Mouse (Mus musculus): ENCODE data around the gene Gtpbp4. TPM values are rescaled to one million over a fixed set of nuclear protein-coding genes. Genes with fewer than 3 reads are reported as not detected.
"Not testable (repeated sequence)": the region's sequence is repeated elsewhere in the genome, so short reads cannot be mapped to it uniquely, and the experiment has no call there.

The Gtpbp4 gene
- polyA plus RNA-seq, 1 experiment from 2014 or later = 61.7 TPM

- not testable (repeated sequence) for H3K9me3 ChIP-seq (ENCODE audit: control insufficient read depth, low read length); H3K4me1 ChIP-seq (replicated peaks; ENCODE audit: control insufficient read depth, insufficient read depth, low read length); ATAC-seq (ENCODE audit: low read depth); H3K36me3 ChIP-seq (ENCODE audit: control insufficient read depth, insufficient read depth, low read length); H3K27me3 ChIP-seq (ENCODE audit: control insufficient read depth, insufficient read depth, low read depth, low read length); H3K9ac ChIP-seq (ENCODE audit: low read length); H3K27ac ChIP-seq (ENCODE audit: low read length); H3K4me2 ChIP-seq (ENCODE audit: low read depth, low read length); H3K4me3 ChIP-seq (ENCODE audit: low read length)
- 29% methylated on average over 1 of the region's 5 CpGs for WGBS
Measured at GRCm38 (mm10) chr13:8959058-8959457, 36.8 kb downstream of the Gtpbp4 start.

GRCm38 (mm10) chr13:8956873-8957272, 39.0 kb downstream of the Gtpbp4 start:
- H3K36me3 ChIP-seq (ENCODE audit: control insufficient read depth, insufficient read depth, low read length); H3K4me1 ChIP-seq (replicated peaks; ENCODE audit: control insufficient read depth, insufficient read depth, low read length); H3K9ac ChIP-seq (ENCODE audit: low read length); H3K4me3 ChIP-seq (ENCODE audit: low read length); H3K27ac ChIP-seq (ENCODE audit: low read length); ATAC-seq (ENCODE audit: low read depth); H3K4me2 ChIP-seq (ENCODE audit: low read depth, low read length); H3K27me3 ChIP-seq (ENCODE audit: control insufficient read depth, insufficient read depth, low read depth, low read length); H3K9me3 ChIP-seq (ENCODE audit: control insufficient read depth, low read length): not testable (repeated sequence)
- WGBS = no CpG with 5 or more reads among the region's 5 CpGs

- not testable (repeated sequence) for H3K4me3 ChIP-seq (ENCODE audit: low read length); H3K4me2 ChIP-seq (ENCODE audit: low read depth, low read length); H3K9me3 ChIP-seq (ENCODE audit: control insufficient read depth, low read length); H3K9ac ChIP-seq (ENCODE audit: low read length); H3K36me3 ChIP-seq (ENCODE audit: control insufficient read depth, insufficient read depth, low read length); ATAC-seq (ENCODE audit: low read depth); H3K27me3 ChIP-seq (ENCODE audit: control insufficient read depth, insufficient read depth, low read depth, low read length); H3K27ac ChIP-seq (ENCODE audit: low read length); H3K4me1 ChIP-seq (replicated peaks; ENCODE audit: control insufficient read depth, insufficient read depth, low read length)
- WGBS = 90% methylated on average over 2 of the region's 2 CpGs
Measured at GRCm38 (mm10) chr13:8955127-8955526, 40.8 kb downstream of the Gtpbp4 start.

- not testable (repeated sequence) for H3K4me2 ChIP-seq (ENCODE audit: low read depth, low read length); H3K36me3 ChIP-seq (ENCODE audit: control insufficient read depth, insufficient read depth, low read length); H3K4me3 ChIP-seq (ENCODE audit: low read length); H3K4me1 ChIP-seq (replicated peaks; ENCODE audit: control insufficient read depth, insufficient read depth, low read length); H3K9me3 ChIP-seq (ENCODE audit: control insufficient read depth, low read length); ATAC-seq (ENCODE audit: low read depth); H3K27ac ChIP-seq (ENCODE audit: low read length); H3K27me3 ChIP-seq (ENCODE audit: control insufficient read depth, insufficient read depth, low read depth, low read length); H3K9ac ChIP-seq (ENCODE audit: low read length)
Measured at GRCm38 (mm10) chr13:8952563-8952962, 43.3 kb downstream of the Gtpbp4 start, which contains the start of gene Idi2. Gene Idi2 (plus strand): TSS chr13:8952863.

GRCm38 (mm10) chr13:8948131-8948530, 47.8 kb downstream of the Gtpbp4 start, which contains the start of gene Gm9745:
Gene Gm9745 (minus strand): TSS chr13:8948231.
- H3K36me3 ChIP-seq (ENCODE audit: control insufficient read depth, insufficient read depth, low read length); H3K27ac ChIP-seq (ENCODE audit: low read length); ATAC-seq (ENCODE audit: low read depth); H3K4me2 ChIP-seq (ENCODE audit: low read depth, low read length); H3K4me3 ChIP-seq (ENCODE audit: low read length); H3K9ac ChIP-seq (ENCODE audit: low read length); H3K27me3 ChIP-seq (ENCODE audit: control insufficient read depth, insufficient read depth, low read depth, low read length); H3K9me3 ChIP-seq (ENCODE audit: control insufficient read depth, low read length); H3K4me1 ChIP-seq (replicated peaks; ENCODE audit: control insufficient read depth, insufficient read depth, low read length): not testable (repeated sequence)

GRCm38 (mm10) chr13:8943828-8944227, 52.1 kb downstream of the Gtpbp4 start:
- no CpG with 5 or more reads among the region's 5 CpGs for WGBS
- H3K9me3 ChIP-seq (ENCODE audit: control insufficient read depth, low read length); H3K36me3 ChIP-seq (ENCODE audit: control insufficient read depth, insufficient read depth, low read length); H3K27ac ChIP-seq (ENCODE audit: low read length); H3K9ac ChIP-seq (ENCODE audit: low read length); H3K4me3 ChIP-seq (ENCODE audit: low read length); ATAC-seq (ENCODE audit: low read depth); H3K27me3 ChIP-seq (ENCODE audit: control insufficient read depth, insufficient read depth, low read depth, low read length); H3K4me2 ChIP-seq (ENCODE audit: low read depth, low read length); H3K4me1 ChIP-seq (replicated peaks; ENCODE audit: control insufficient read depth, insufficient read depth, low read length): not testable (repeated sequence)

- not testable (repeated sequence) for H3K9ac ChIP-seq (ENCODE audit: low read length); H3K4me2 ChIP-seq (ENCODE audit: low read depth, low read length); H3K27ac ChIP-seq (ENCODE audit: low read length); H3K27me3 ChIP-seq (ENCODE audit: control insufficient read depth, insufficient read depth, low read depth, low read length); ATAC-seq (ENCODE audit: low read depth); H3K4me3 ChIP-seq (ENCODE audit: low read length); H3K36me3 ChIP-seq (ENCODE audit: control insufficient read depth, insufficient read depth, low read length); H3K9me3 ChIP-seq (ENCODE audit: control insufficient read depth, low read length); H3K4me1 ChIP-seq (replicated peaks; ENCODE audit: control insufficient read depth, insufficient read depth, low read length)
- 0% methylated on average over 1 of the region's 5 CpGs for WGBS
Measured at GRCm38 (mm10) chr13:8941701-8942100, 54.2 kb downstream of the Gtpbp4 start.

- H3K27me3 ChIP-seq (ENCODE audit: control insufficient read depth, insufficient read depth, low read depth, low read length); H3K9me3 ChIP-seq (ENCODE audit: control insufficient read depth, low read length); H3K9ac ChIP-seq (ENCODE audit: low read length); H3K4me1 ChIP-seq (replicated peaks; ENCODE audit: control insufficient read depth, insufficient read depth, low read length); H3K4me3 ChIP-seq (ENCODE audit: low read length); H3K36me3 ChIP-seq (ENCODE audit: control insufficient read depth, insufficient read depth, low read length); H3K27ac ChIP-seq (ENCODE audit: low read length); ATAC-seq (ENCODE audit: low read depth); H3K4me2 ChIP-seq (ENCODE audit: low read depth, low read length): not testable (repeated sequence)
- WGBS = 71% methylated on average over 4 of the region's 4 CpGs
Measured at GRCm38 (mm10) chr13:8941110-8941509, 54.8 kb downstream of the Gtpbp4 start.

GRCm38 (mm10) chr13:8937611-8938140, 58.2 kb downstream of the Gtpbp4 start:
- not testable (repeated sequence) for H3K36me3 ChIP-seq (ENCODE audit: control insufficient read depth, insufficient read depth, low read length); H3K9me3 ChIP-seq (ENCODE audit: control insufficient read depth, low read length); H3K9ac ChIP-seq (ENCODE audit: low read length); H3K4me3 ChIP-seq (ENCODE audit: low read length); ATAC-seq (ENCODE audit: low read depth); H3K27ac ChIP-seq (ENCODE audit: low read length); H3K4me1 ChIP-seq (replicated peaks; ENCODE audit: control insufficient read depth, insufficient read depth, low read length); H3K4me2 ChIP-seq (ENCODE audit: low read depth, low read length); H3K27me3 ChIP-seq (ENCODE audit: control insufficient read depth, insufficient read depth, low read depth, low read length)
- 60% methylated on average over 6 of the region's 6 CpGs for WGBS

- Histone ChIP-seq H3K27me3 (ENCODE audit: control insufficient read depth, insufficient read depth, low read depth, low read length) (no peaks in the 10 kb centered on the region), H3K4me2 (ENCODE audit: low read depth, low read length) (no peak overlapping the region)
- ATAC-seq (ENCODE audit: low read depth) = no peak
Measured at GRCm38 (mm10) chr13:8933499-8933898, 62.4 kb downstream of the Gtpbp4 start.

More at GRCm38 (mm10) chr13:8933499-8933898, 62.4 kb downstream of the Gtpbp4 start:
- Histone ChIP-seq H3K4me1 (replicated peaks; ENCODE audit: control insufficient read depth, insufficient read depth, low read length) (no peaks in the 10 kb centered on the region), H3K27ac (ENCODE audit: low read length) (no peak overlapping the region), H3K9ac (ENCODE audit: low read length) (no peak overlapping the region), H3K4me3 (ENCODE audit: low read length) (no peak overlapping the region), H3K36me3 (ENCODE audit: control insufficient read depth, insufficient read depth, low read length) (no peaks in the 10 kb centered on the region), H3K9me3 (ENCODE audit: control insufficient read depth, low read length) (no peaks in the 10 kb centered on the region)
- WGBS = 46% methylated on average over 2 of the region's 2 CpGs
